Mouse (Mus musculus) cerebellum, postnatal 14 days (tissue): Measurements from ENCODE around the gene Klrb1.

Experiments used
- DNase-seq, 2 experiments: peaks; one replicate each; pipeline ENCODE4 v3.0.0; 2021; ENCODE audit warnings: mixed read lengths in 2 of 2

Gene Klrb1

DNA sequence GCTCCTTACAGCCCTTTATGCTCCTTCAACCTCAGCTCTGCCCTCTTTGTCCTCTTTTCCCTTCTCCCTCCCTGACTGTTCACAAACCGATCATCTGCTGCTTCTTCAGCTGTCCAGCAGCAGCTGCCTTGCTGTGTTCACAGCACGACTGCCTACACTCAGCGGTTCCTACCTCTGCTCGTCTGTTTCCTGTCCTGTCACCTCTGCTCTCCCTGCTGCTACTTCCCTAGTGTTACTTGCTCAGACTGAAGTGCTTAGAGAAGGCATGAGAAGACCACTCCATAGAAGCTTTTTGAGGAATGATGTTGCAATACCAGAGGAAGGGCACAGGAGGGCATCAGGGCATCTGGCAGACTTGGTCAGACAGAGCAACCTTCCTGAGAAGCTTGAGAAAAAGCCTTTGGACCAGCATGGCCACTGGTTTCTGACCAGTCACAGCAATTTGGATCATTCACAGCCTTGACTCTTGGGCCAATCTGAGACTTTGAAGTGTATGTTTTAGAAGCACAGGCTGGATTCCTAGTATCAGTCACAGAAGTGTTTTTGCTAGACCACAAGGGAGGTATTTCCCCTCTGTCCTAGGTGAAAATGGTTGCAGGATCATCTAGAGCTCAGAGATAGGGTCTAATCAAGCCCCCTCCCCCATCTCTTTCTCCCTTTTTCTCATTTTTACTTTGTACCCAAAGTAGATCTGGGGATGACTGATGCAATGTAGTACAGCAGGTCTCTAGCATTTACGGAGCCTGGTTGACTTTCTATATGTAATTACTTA lies 11.2 kb upstream of the Klrb1 start:
- DNase-seq, result no peak

- no peak for DNase-seq
Observed at GRCm38 (mm10) chr6:128732032-128732431, 9.2 kb upstream of the Klrb1 start.

GRCm38 (mm10) chr6:128701691-128702090 lies 21.2 kb downstream of the Klrb1 start:
- no peak for DNase-seq

DNA sequence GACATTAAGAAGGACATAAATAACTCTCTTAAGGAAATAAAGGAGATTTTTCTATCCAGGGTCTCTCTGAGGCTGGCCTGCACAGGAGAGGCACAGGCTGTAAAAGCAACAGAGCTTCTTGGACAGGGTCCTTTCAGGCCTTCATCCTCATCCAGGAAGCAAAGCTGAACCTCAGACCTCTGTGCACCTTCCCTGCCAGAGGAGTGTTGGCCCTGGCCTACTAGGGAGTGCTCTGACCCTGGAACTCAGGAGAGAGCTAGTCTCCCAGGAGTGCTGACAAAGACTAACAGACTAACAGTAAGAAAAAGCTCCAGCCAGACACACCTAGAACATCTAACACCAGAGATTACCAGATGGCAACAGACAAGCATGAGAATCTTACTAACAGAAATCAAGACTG lies 43.3 kb downstream of the Klrb1 start:
- no peak for DNase-seq

- DNase-seq, result no peak
Observed at GRCm38 (mm10) chr6:128669936-128670335, 52.9 kb downstream of the Klrb1 start.

GRCm38 (mm10) chr6:128662206-128662605 lies 60.7 kb downstream of the Klrb1 start, which contains the start of gene Clec2h:
Gene Clec2h, plus strand, starts transcription at chr6:128662385.
- DNase-seq, result no peak

GRCm38 (mm10) chr6:128661249-128661648 lies 61.6 kb downstream of the Klrb1 start:
- DNase-seq, result no peak
